Mouse (Mus musculus) liver, adult 2 months (tissue): ENCODE data around the gene Atp6v1e1.

Experiments
- CTCF ChIP-seq: fragments of 200-500 bp; IDR thresholded peaks from 2 replicates; pipeline ENCODE4 v1.5.1; 2011; ENCODE audit warnings: low read depth, low read length, control low read depth
- POLR2A ChIP-seq: fragments of 200-500 bp; IDR thresholded peaks from 2 replicates; pipeline ENCODE4 v1.6.1; 2011; ENCODE audit warnings: low read length, control low read depth; ENCODE audit not compliant: insufficient read depth; ENCODE audit errors: extremely low read depth

- TF ChIP-seq CTCF = no peak
- no peak for TF ChIP-seq POLR2A
These were observed 35.7 kb upstream of the Atp6v1e1 start for GRCm38 (mm10) chr6:120858217-120858711.
